Mouse (Mus musculus) CH12F3 (cell line): ENCODE measurements around the gene Dlg3.

Experiments
- in situ Hi-C: fragments of 300-500 bp; cut with MboI; formaldehyde crosslinking; loops from 2 replicates; pipeline ENCODE4 v1.14.3; 2020; ENCODE audit warnings: low sequenced_read_pairs

Gene Dlg3

GRCm38 (mm10) chrX:100796741-100797090 is 29.2 kb downstream of the Dlg3 start:
- in situ Hi-C loops = no loop called here

DNA sequence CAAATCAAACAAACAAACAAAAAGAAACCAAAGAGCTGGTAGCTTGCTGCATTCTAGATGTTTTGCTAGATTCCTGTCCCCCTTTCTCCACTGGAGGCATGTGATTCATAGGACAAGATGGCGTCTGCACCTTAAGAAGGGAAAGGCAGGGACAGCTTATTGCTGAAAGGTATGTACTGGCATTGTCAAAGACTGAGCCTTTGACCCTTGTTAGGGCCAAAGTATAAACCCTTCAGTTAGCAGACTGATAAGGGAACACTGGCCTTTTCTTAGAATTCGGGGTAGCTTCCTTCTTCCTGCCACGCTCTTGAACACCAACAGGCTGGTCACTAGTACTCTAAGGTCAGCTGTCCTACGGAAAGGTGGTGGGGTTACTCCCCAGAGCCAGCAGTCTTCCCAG is 29.8 kb downstream of the Dlg3 start:
- in situ Hi-C loops = no loop called here

GRCm38 (mm10) chrX:100797851-100798527 is 30.5 kb downstream of the Dlg3 start:
- in situ Hi-C loops = no loop called here

- in situ Hi-C loops = no loop called here
Measured at GRCm38 (mm10) chrX:100800643-100801042, 33.1 kb downstream of the Dlg3 start.

DNA sequence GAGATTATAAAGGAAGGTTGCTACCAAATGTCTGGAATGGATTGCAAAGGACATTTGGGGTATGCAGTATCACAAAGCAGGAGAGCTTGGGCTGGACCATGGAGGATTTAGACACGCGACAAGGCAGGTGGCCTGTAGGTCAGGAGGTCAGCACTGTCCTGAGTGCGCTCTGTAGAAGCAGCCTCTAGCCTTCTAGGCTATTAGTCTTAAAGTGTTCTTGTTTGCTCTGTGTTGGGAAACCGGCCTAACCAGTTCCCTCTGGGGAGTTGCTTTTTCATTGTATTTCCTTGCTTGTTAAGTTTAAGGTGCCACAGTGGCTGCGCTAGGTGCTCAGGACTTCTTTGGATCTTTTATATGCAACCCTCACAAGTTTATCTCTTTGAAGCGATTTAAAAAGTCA is 34.5 kb downstream of the Dlg3 start:
- in situ Hi-C loops = no loop called here

GRCm38 (mm10) chrX:100811129-100811528 is 43.6 kb downstream of the Dlg3 start:
- in situ Hi-C loops = no loop called here

- in situ Hi-C loops = no loop called here
Measured at GRCm38 (mm10) chrX:100814139-100814538, 46.6 kb downstream of the Dlg3 start.

- in situ Hi-C loops = no loop called here
Measured at GRCm38 (mm10) chrX:100815766-100816165, 48.2 kb downstream of the Dlg3 start.

GRCm38 (mm10) chrX:100818681-100819080 is 51.2 kb downstream of the Dlg3 start:
- in situ Hi-C loops = no loop called here

DNA sequence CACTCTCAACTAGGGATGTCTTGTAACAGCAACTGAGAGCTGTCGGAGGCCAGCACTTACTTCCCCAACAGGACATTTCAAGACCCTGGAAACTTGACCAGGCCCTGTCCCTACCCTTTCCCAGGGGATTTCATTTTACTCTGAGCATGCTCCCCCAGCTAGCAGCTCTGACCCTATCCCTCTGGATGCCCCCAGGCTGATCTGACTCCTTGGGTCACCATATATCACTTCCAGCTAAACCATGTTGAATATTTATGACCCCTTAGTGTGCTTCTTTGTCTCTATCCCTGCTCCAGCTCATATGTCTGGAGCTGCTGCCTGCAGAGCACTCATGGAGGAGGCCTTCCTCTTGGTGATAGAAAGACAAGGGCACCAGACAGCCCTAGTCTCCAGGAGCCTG is 53.6 kb downstream of the Dlg3 start:
- in situ Hi-C loops = no loop called here

GRCm38 (mm10) chrX:100825557-100825956 is 58.0 kb downstream of the Dlg3 start:
- in situ Hi-C loops = no loop called here

- in situ Hi-C loops = no loop called here
Measured at GRCm38 (mm10) chrX:100832806-100833205, 65.3 kb downstream of the Dlg3 start.

DNA sequence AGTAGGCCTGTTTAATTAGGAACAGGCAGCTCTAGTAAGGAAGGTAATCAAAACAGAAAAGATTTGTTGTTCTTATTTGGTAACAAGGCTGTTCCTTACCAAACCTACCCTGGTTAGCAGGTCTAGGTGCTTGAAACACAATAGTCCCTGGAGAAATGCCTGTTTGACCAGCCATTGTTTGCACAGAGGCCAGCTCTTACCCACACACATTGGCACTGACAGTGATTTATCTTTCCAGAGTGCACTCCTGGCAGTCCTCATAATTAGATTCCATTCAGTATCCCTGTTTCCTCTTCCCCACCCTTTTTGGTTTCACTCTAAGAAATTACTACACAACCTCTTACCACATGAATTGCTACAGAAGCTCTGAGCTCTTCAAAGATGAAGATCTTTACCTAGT is 71.7 kb downstream of the Dlg3 start:
- in situ Hi-C loops = no loop called here
